Comparison of ENCODE assay signal across 22 mouse cellular contexts in the genomic region with DNA sequence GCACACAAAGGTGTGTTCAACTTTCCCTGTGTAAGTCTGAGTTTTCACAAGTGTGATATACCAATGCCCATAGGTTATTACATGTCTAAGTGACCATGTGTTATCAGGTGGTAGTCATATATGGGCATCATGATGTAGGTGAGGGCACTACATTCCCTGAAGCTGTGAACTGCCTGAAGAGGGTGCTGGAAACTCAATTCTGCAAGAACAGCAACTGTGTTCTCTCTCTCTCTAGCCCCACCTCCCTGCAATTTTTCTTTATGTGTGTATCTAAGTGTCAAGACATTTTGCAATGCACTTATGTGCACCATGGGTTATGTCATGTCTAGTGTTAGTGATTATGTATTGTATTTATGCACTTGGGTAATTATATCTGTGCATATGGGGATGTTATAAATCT. TPM values are rescaled to one million over a fixed set of nuclear protein-coding genes. Genes with fewer than 3 reads are reported as not detected.
DNase-seq lines count a peak whose midpoint lies in the region; ATAC-seq lines count a peak whose summit lies in the region.
"Had no signal": no experiment of that assay in that cellular context is flagged by ENCODE, and none has a peak within 500 bp of the region (broad histone marks: within the 10 kb centered on the region; RNA-seq: fewer than 3 reads in every experiment).

No protein-coding gene starts in this region.

- DNase-seq in cerebellum, adult 9-11 months: peak; percentile 21
- no peak for DNase-seq in cerebellum, postnatal 4 days (ENCODE audit: low spot score in 2 of 2)
- peak; percentile 41 for DNase-seq in A20 (ENCODE audit: low read depth, low spot score)
- DNase-seq in limb, embryonic 10.5 days (ENCODE audit: low spot score): no peak
- DNase-seq in gastrocnemius, adult 8-10 months (ENCODE audit: low spot score in 2 of 2): no peak
- DNase-seq: adrenal gland, adult 8-10 months; gastrocnemius, postnatal 36 days; heart, postnatal 36 days; kidney, postnatal 36 days; right cerebral cortex, postnatal 14 days; spleen, adult 18-20 months; thymus, adult 2 months; thymus, postnatal 4 days had no signal

- H3K4me2 ChIP-seq in stomach, embryonic 15.5 days: no peak overlapping the region

- peaks cover 61% of the 10 kb centered on the region for H3K4me1 ChIP-seq in megakaryocyte, embryonic 14.5 days
- H3K4me1 ChIP-seq in stomach, embryonic 15.5 days: peaks cover 38% of the 10 kb centered on the region
- peaks cover 32% of the 10 kb centered on the region for H3K4me1 ChIP-seq in limb, embryonic 10.5 days

- no peaks in the 10 kb centered on the region for H3K27me3 ChIP-seq in megakaryocyte, embryonic 14.5 days (replicated peaks)
- 0 out of 2 replicates have a peak, but pooled peaks cover 2% of the 10 kb centered on the region for H3K27me3 ChIP-seq in stomach, embryonic 15.5 days (replicated peaks)
- peaks cover 29% of the 10 kb centered on the region for H3K27me3 ChIP-seq in limb, embryonic 10.5 days (ENCODE audit: low read depth, poor library complexity, severe bottlenecking)
- H3K27me3 ChIP-seq: forebrain, embryonic 15.5 days; Patski had no signal

- no peaks in the 10 kb centered on the region for H3K9me3 ChIP-seq in megakaryocyte, embryonic 14.5 days
- H3K9me3 ChIP-seq in stomach, embryonic 15.5 days: no peaks in the 10 kb centered on the region
- H3K9me3 ChIP-seq in limb, embryonic 10.5 days (replicated peaks): no peaks in the 10 kb centered on the region
- H3K9me3 ChIP-seq: embryonic facial prominence, embryonic 15.5 days; forebrain, embryonic 15.5 days; lung, embryonic 15.5 days had no signal

- H3K4me3 ChIP-seq in megakaryocyte, embryonic 14.5 days (replicated peaks): peak overlapping the region; percentile 33
- H3K4me3 ChIP-seq in stomach, embryonic 15.5 days (replicated peaks): no peak overlapping the region
- H3K4me3 ChIP-seq in limb, embryonic 10.5 days: no peak overlapping the region

- no peak for ATAC-seq in megakaryocyte, adult 5-6 weeks (ENCODE audit: poor library complexity, severe bottlenecking)
- ATAC-seq in stomach, embryonic 15.5 days (ENCODE audit: insufficient read depth, low FRiP score, low read depth): no peak
- ATAC-seq: Patski had no signal

- H3K9ac ChIP-seq in stomach, embryonic 15.5 days: no peak overlapping the region
- H3K9ac ChIP-seq: liver, embryonic 14.5 days had no signal

- peak overlapping the region; percentile 21; the same call in 1 of the 2 replicates for H3K27ac ChIP-seq in stomach, embryonic 15.5 days
- H3K27ac ChIP-seq in limb, embryonic 10.5 days: no peak overlapping the region
- H3K27ac ChIP-seq: macrophage had no signal

- peaks cover 20% of the 10 kb centered on the region for H3K36me3 ChIP-seq in megakaryocyte, embryonic 14.5 days (replicated peaks; ENCODE audit: low read length)
- peaks cover 15% of the 10 kb centered on the region for H3K36me3 ChIP-seq in stomach, embryonic 15.5 days
- peaks cover 20% of the 10 kb centered on the region for H3K36me3 ChIP-seq in limb, embryonic 10.5 days

RNA-seq across cellular contexts. Expression of a gene that starts 1.3 kb away (rescaled TPM):
- polyA plus RNA-seq in megakaryocyte, embryonic 14.5 days (2012; ENCODE audit: insufficient read depth, low replicate concordance): 12.8 and 34.9 TPM in 2 replicates
- 3.6 and 4.7 TPM in 2 replicates for total RNA-seq in megakaryocyte, adult 5-6 weeks (2015)
- 8.1 and 9.9 TPM in 2 replicates for total RNA-seq in megakaryocyte, adult 5-6 weeks (2017)
- polyA plus RNA-seq in stomach, embryonic 15.5 days (2015; fragmentation: Nextera tagmentation; extraction: Ambion mirVana): 48.5 and 50.8 TPM in 2 replicates
- 37.5 and 57.7 TPM in 2 replicates for polyA plus RNA-seq in limb, embryonic 10.5 days (2016; fragmentation: Nextera tagmentation; extraction: Ambion mirVana)
- total RNA-seq in gastrocnemius, adult 8-10 months (2022): 10 to 100 TPM; 15.4 to 21.2 (median 19.3) TPM

RNA-seq across cellular contexts. Expression of a gene that starts 2.3 kb away (rescaled TPM):
- polyA plus RNA-seq in megakaryocyte, embryonic 14.5 days (2012; ENCODE audit: insufficient read depth, low replicate concordance): 3.6 and 12.6 TPM in 2 replicates
- 13.3 and 15.1 TPM in 2 replicates for total RNA-seq in megakaryocyte, adult 5-6 weeks (2015)
- total RNA-seq in megakaryocyte, adult 5-6 weeks (2017): 68.0 and 68.1 TPM in 2 replicates
- 52.7 and 56.6 TPM in 2 replicates for polyA plus RNA-seq in stomach, embryonic 15.5 days (2015; fragmentation: Nextera tagmentation; extraction: Ambion mirVana)
- polyA plus RNA-seq in limb, embryonic 10.5 days (2016; fragmentation: Nextera tagmentation; extraction: Ambion mirVana): 79.4 and 80.5 TPM in 2 replicates
- 10 to 100 TPM; 28.8 to 35.0 (median 32.6) TPM for total RNA-seq in gastrocnemius, adult 8-10 months (2022)

RNA-seq across cellular contexts. Expression of a gene that starts 5.1 kb away (rescaled TPM):
- 1.0 and 2.9 TPM in 2 replicates for polyA plus RNA-seq in megakaryocyte, embryonic 14.5 days (2012; ENCODE audit: insufficient read depth, low replicate concordance)
- total RNA-seq in megakaryocyte, adult 5-6 weeks (2015): 7.4 and 9.7 TPM in 2 replicates
- 2.3 and 2.8 TPM in 2 replicates for total RNA-seq in megakaryocyte, adult 5-6 weeks (2017)
- 25.0 and 26.9 TPM in 2 replicates for polyA plus RNA-seq in stomach, embryonic 15.5 days (2015; fragmentation: Nextera tagmentation; extraction: Ambion mirVana)
- polyA plus RNA-seq in limb, embryonic 10.5 days (2016; fragmentation: Nextera tagmentation; extraction: Ambion mirVana): 12.0 and 17.2 TPM in 2 replicates
- total RNA-seq in gastrocnemius, adult 8-10 months (2022): 1 to 10 TPM; 1.7 to 4.6 (median 3.7) TPM

RNA-seq across cellular contexts. Expression of a gene that starts 9.2 kb away (rescaled TPM):
- 58.8 and 109 TPM in 2 replicates for polyA plus RNA-seq in megakaryocyte, embryonic 14.5 days (2012; ENCODE audit: insufficient read depth, low replicate concordance)
- 86.0 and 103 TPM in 2 replicates for total RNA-seq in megakaryocyte, adult 5-6 weeks (2015)
- 65.2 and 79.3 TPM in 2 replicates for total RNA-seq in megakaryocyte, adult 5-6 weeks (2017)
- polyA plus RNA-seq in stomach, embryonic 15.5 days (2015; fragmentation: Nextera tagmentation; extraction: Ambion mirVana): 60.9 and 63.5 TPM in 2 replicates
- 36.6 and 44.1 TPM in 2 replicates for polyA plus RNA-seq in limb, embryonic 10.5 days (2016; fragmentation: Nextera tagmentation; extraction: Ambion mirVana)
- total RNA-seq in gastrocnemius, adult 8-10 months (2022): 10 to 100 TPM; 24.6 to 38.4 (median 28.5) TPM

Comparison
In these comparisons a context has a peak if more than half of its experiments do, and no peak if none do; other contexts are left out.
1. DNase-seq: peak in cerebellum, adult 9-11 months (single experiment) and A20 (single experiment); none in cerebellum, postnatal 4 days (0 of 2), limb, embryonic 10.5 days (single experiment) and gastrocnemius, adult 8-10 months (0 of 2).